Mouse (Mus musculus) thymus, postnatal 14 days (tissue): ENCODE measurements at regions not wholly inside any gene's neighbourhood (a gene's known extent, or its start where the extent isn't known, plus 50 kb on each side); places are given as distances from the start of the nearest gene placed in this dataset.

ENCODE experiments used
- DNase-seq: peaks from one replicate; pipeline ENCODE4 v3.0.0; 2021

- no peak for DNase-seq
Measured at GRCm38 (mm10) chr10:96438398-96439103, 178.3 kb upstream of the Btg1 start.

- DNase-seq = no peak
Measured at GRCm38 (mm10) chr10:96442165-96442564, 174.6 kb upstream of the Btg1 start.

GRCm38 (mm10) chr10:96450266-96450665, 166.5 kb upstream of the Btg1 start:
- DNase-seq = no peak

GRCm38 (mm10) chr10:96454857-96455256, 161.9 kb upstream of the Btg1 start:
- no peak for DNase-seq

- no peak for DNase-seq
Measured at GRCm38 (mm10) chr10:96458551-96458950, 158.3 kb upstream of the Btg1 start.

- DNase-seq = no peak
Measured at GRCm38 (mm10) chr10:96459186-96459585, 157.6 kb upstream of the Btg1 start.

- no peak for DNase-seq
Measured at GRCm38 (mm10) chr10:96460151-96460550, 156.7 kb upstream of the Btg1 start.

GRCm38 (mm10) chr10:96460617-96461338, 156.0 kb upstream of the Btg1 start:
- no peak for DNase-seq

GRCm38 (mm10) chr10:96465967-96466366, 150.8 kb upstream of the Btg1 start:
- no peak for DNase-seq

- DNase-seq = peak; percentile 13
Measured at GRCm38 (mm10) chr10:96466845-96467244, 150.0 kb upstream of the Btg1 start.

GRCm38 (mm10) chr10:96467661-96468060, 149.1 kb upstream of the Btg1 start:
- no peak for DNase-seq

- no peak for DNase-seq
Measured at GRCm38 (mm10) chr10:96471523-96471922, 145.3 kb upstream of the Btg1 start.

- DNase-seq = no peak
Measured at GRCm38 (mm10) chr10:96479350-96479749, 137.5 kb upstream of the Btg1 start.

- DNase-seq = no peak
Measured at GRCm38 (mm10) chr10:96479786-96480185, 137.0 kb upstream of the Btg1 start.

- no peak for DNase-seq
Measured at GRCm38 (mm10) chr10:96480453-96481324, 136.1 kb upstream of the Btg1 start.

GRCm38 (mm10) chr10:96481325-96481638, 135.5 kb upstream of the Btg1 start:
- no peak for DNase-seq

- DNase-seq = no peak
Measured at GRCm38 (mm10) chr10:96486724-96487123, 130.1 kb upstream of the Btg1 start.

- DNase-seq = no peak
Measured at GRCm38 (mm10) chr10:96493706-96494105, 123.1 kb upstream of the Btg1 start.

- DNase-seq = no peak
Measured at GRCm38 (mm10) chr10:96496700-96497099, 120.1 kb upstream of the Btg1 start.

GRCm38 (mm10) chr10:96497482-96497881, 119.3 kb upstream of the Btg1 start:
- DNase-seq = no peak

GRCm38 (mm10) chr10:96499274-96499673, 117.5 kb upstream of the Btg1 start:
- DNase-seq = no peak

GRCm38 (mm10) chr10:96502090-96502728, 114.6 kb upstream of the Btg1 start:
- no peak for DNase-seq

- no peak for DNase-seq
Measured at GRCm38 (mm10) chr10:96502736-96503135, 114.1 kb upstream of the Btg1 start.
